Mouse (Mus musculus) cerebellum, adult (tissue): ENCODE results near the gene Hccs.

Source experiments
- ATAC-seq: cut with Nextera tagmentation; 2 replicates; pipeline ENCODE4 v1.9.2; 2017; ENCODE audit warnings: mild to moderate bottlenecking, moderate library complexity, mixed read lengths; ENCODE audit not compliant: insufficient number of reproducible peaks, low FRiP score, low TSS enrichment

Gene Hccs

GRCm38 (mm10) chrX:169210019-169210418 is 110.2 kb downstream of the Hccs start:
- ATAC-seq = no peak
